In the genomic region with DNA sequence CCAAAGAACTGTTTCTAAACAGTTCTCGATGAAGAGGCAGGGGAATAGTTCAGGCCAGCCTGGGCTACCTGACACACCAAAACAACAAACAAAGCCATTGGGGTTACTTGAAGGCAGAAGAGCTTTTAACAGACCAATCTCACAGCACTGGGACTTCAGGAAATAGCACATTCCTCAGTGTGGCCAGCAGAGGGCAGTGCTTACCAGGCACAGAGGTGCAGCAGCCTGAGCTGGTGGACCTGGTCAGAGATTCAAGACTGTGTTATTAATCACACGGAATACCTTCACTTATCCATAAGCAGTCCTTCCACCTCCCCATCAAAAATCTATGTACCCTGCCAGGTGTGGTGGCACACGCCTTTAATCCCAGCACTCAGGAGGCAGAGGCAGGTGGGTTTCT, we compare ENCODE assay signal across 8 mouse cellular contexts. TPM values are rescaled to one million over a fixed set of nuclear protein-coding genes. Genes with fewer than 3 reads are reported as not detected.
DNase-seq lines count a peak whose midpoint lies in the region; TF ChIP-seq lines count a peak whose summit lies in the region.

No protein-coding gene starts in this region.

- TF ChIP-seq CTCF in C2C12 (IDR thresholded peaks at IDR 0.05; ENCODE audit: control insufficient read depth, insufficient read depth, insufficient read length), result peak; percentile 92
- peak; percentile 98 for TF ChIP-seq CTCF in layer of hippocampus, adult 2 months (conservative IDR thresholded peaks at IDR 0.05)

- H3K27me3 ChIP-seq in C2C12 (ENCODE audit: control insufficient read depth, insufficient read depth, insufficient read length), result no peaks in the 10 kb centered on the region

- no peak overlapping the region for H3ac ChIP-seq in C2C12 (ENCODE audit: control insufficient read depth, insufficient read length, low read depth)

- no peak overlapping the region for H3K27ac ChIP-seq in layer of hippocampus, adult 2 months

- DNase-seq in MEL-GATA-1-ER (ENCODE audit: extremely low read depth, low read depth), result peak; percentile 58
- DNase-seq in cerebellum, postnatal 14 days, result peak; percentile 91 to 92
- peak; percentile 81 for DNase-seq in gastrocnemius, postnatal 14 days
- DNase-seq in layer of hippocampus, adult 2 months (ENCODE audit: low spot score in 2 of 2), result peak; percentile 78 to 83
- DNase-seq in lung, postnatal 25 days (ENCODE audit: low spot score), result peak; percentile 82
- DNase-seq in right cerebral cortex, postnatal 25 days, result peak; percentile 72
- peak; percentile 65 to 81 for DNase-seq in urinary bladder, postnatal 4 days (ENCODE audit: low spot score in 2 of 2)

- H3K79me3 ChIP-seq in C2C12 (ENCODE audit: low read depth), result no peaks in the 10 kb centered on the region

- no peak overlapping the region for H3K4me3 ChIP-seq in C2C12 (ENCODE audit: insufficient read depth, poor library complexity, severe bottlenecking)
- no peak overlapping the region for H3K4me3 ChIP-seq in layer of hippocampus, adult 2 months

- intact Hi-C loops in gastrocnemius, postnatal 14 days (cut with DNase I; ENCODE audit: low total_unique reads), result loop anchor here (5.0 kb wide), 1 partner anchor 45 kb away; no protein-coding TSS in a partner anchor

- H3K79me2 ChIP-seq in C2C12 (ENCODE audit: control insufficient read depth, insufficient read depth), result no peaks in the 10 kb centered on the region

- no peaks in the 10 kb centered on the region for H3K36me3 ChIP-seq in C2C12 (ENCODE audit: control insufficient read depth, insufficient read depth)

TF ChIP-seq in C2C12, 6 proteins besides CTCF, POLR2A, EP300 and RAD21:
- no peak for TF ChIP-seq MAX (IDR thresholded peaks at IDR 0.05)
TF ChIP-seq in C2C12: peak in this region for 0.

RNA-seq across cellular contexts. Expression of a gene that starts 5.3 kb away (rescaled TPM):
- polyA plus RNA-seq in C2C12 (2012; fragmentation: generic; extraction: Trizol), result 51.3 TPM
- 10 to 100 TPM; 23.7 to 25.2 TPM for total RNA-seq in gastrocnemius, postnatal 14 days (2021)
- total RNA-seq in layer of hippocampus, adult 2 months (2021), result 100 to 1,000 TPM; 145 to 153 TPM

RNA-seq across cellular contexts. Expression of a gene that starts 7.6 kb away (rescaled TPM):
- 19.1 TPM for polyA plus RNA-seq in C2C12 (2012; fragmentation: generic; extraction: Trizol)
- 10 to 100 TPM; 25.5 to 26.1 TPM for total RNA-seq in gastrocnemius, postnatal 14 days (2021)
- 10 to 100 TPM; 52.0 to 63.6 TPM for total RNA-seq in layer of hippocampus, adult 2 months (2021)

RNA-seq across cellular contexts. Expression of a gene that starts 45.4 kb away (rescaled TPM):
- polyA plus RNA-seq in C2C12 (2012; fragmentation: generic; extraction: Trizol), result 0.43 TPM
- total RNA-seq in gastrocnemius, postnatal 14 days (2021), result 1 to 10 TPM; 3.2 to 3.5 TPM
- 10 to 100 TPM; 65.0 to 69.0 TPM for total RNA-seq in layer of hippocampus, adult 2 months (2021)

RNA-seq across cellular contexts. Expression of a gene that starts 45.6 kb away (rescaled TPM):
- polyA plus RNA-seq in C2C12 (2012; fragmentation: generic; extraction: Trizol), result 34.2 TPM
- 1 to 10 TPM; 5.5 to 7.4 TPM for total RNA-seq in gastrocnemius, postnatal 14 days (2021)
- 10 to 100 TPM; 10.6 to 16.5 TPM for total RNA-seq in layer of hippocampus, adult 2 months (2021)

RNA-seq across cellular contexts. Expression of a gene that starts 50.6 kb away (rescaled TPM):
- polyA plus RNA-seq in C2C12 (2012; fragmentation: generic; extraction: Trizol), result 106 TPM
- total RNA-seq in gastrocnemius, postnatal 14 days (2021), result 10 to 100 TPM; 23.6 to 30.0 TPM
- 10 to 100 TPM; 51.7 to 55.1 TPM for total RNA-seq in layer of hippocampus, adult 2 months (2021)

Comparison
In these comparisons a context has a peak if more than half of its experiments do, and no peak if none do; other contexts are left out.
1. RNA of a gene that starts 5.3 kb away (total RNA-seq): 145 to 153 TPM in layer of hippocampus, adult 2 months; 23.7 to 25.2 TPM in gastrocnemius, postnatal 14 days; every median in the first group is over 4 times any median in the second.
2. RNA of a gene that starts 45.4 kb away (total RNA-seq): 65.0 to 69.0 TPM in layer of hippocampus, adult 2 months; 3.2 to 3.5 TPM in gastrocnemius, postnatal 14 days; every median in the first group is over 10 times any median in the second.
3. Peak in every context shown above with its lines, with median percentiles within 50 percentile points of each other: DNase-seq.